Mouse (Mus musculus) lung, embryonic 16.5 days (tissue): ENCODE data around the gene Ccdc17. TPM values are rescaled to one million over a fixed set of nuclear protein-coding genes. Genes with fewer than 3 reads are reported as not detected.

Experiments
- ATAC-seq: fragments of 200-750 bp; cut with Nextera tagmentation; 2 replicates; pipeline ENCODE4 v1.8.0; 2017; ENCODE audit warnings: low read depth, mild to moderate bottlenecking, moderate library complexity
- H3K27ac ChIP-seq: fragments of 300-500 bp; sonication (generic); 2 replicates; pipeline ENCODE4 v1.5.1; 2014; ENCODE audit warnings: mild to moderate bottlenecking, control low read depth, low read length
- H3K27me3 ChIP-seq: fragments of 300-500 bp; sonication (generic); 2 replicates; pipeline ENCODE4 v1.6.1; 2014; ENCODE audit warnings: low read depth, low read length, mixed read lengths; ENCODE audit not compliant: control insufficient read depth, insufficient read depth
- H3K36me3 ChIP-seq: fragments of 300-500 bp; sonication (generic); 2 replicates; pipeline ENCODE4 v1.6.1; 2014; ENCODE audit warnings: low read length; ENCODE audit not compliant: control insufficient read depth, insufficient read depth
- H3K4me1 ChIP-seq: fragments of 300-500 bp; sonication (generic); replicated peaks from 2 replicates; pipeline ENCODE4 v1.6.1; 2014; ENCODE audit warnings: low read length, mixed read lengths; ENCODE audit not compliant: control insufficient read depth, insufficient read depth
- H3K4me2 ChIP-seq: fragments of 300-500 bp; sonication (generic); 2 replicates; pipeline ENCODE4 v1.6.1; 2014; ENCODE audit warnings: low read depth, low read length, control low read depth
- H3K4me3 ChIP-seq: fragments of 300-500 bp; sonication (generic); 2 replicates; pipeline ENCODE4 v1.5.1; 2014; ENCODE audit warnings: mild to moderate bottlenecking, low read length, control low read depth
- H3K9ac ChIP-seq: fragments of 300-500 bp; sonication (generic); 2 replicates; pipeline ENCODE4 v1.6.1; 2014; ENCODE audit warnings: low read length, control low read depth
- H3K9me3 ChIP-seq: fragments of 300-500 bp; sonication (generic); 2 replicates; pipeline ENCODE4 v1.6.1; 2016; ENCODE audit warnings: low read length; ENCODE audit not compliant: control insufficient read depth
- WGBS: fragments of 180-500 bp; shearing (Covaris S2); extraction: QIAGEN DNeasy Blood & Tissue Kit; methylation state at CpG from one replicate; pipeline ENCODE4 v1.1.7; 2014; 5-methylcytosine and 5-hydroxymethylcytosine counted together
- polyA plus RNA-seq: library from polyadenylated mRNA; unstranded; fragments of >200 nt; fragmentation: Nextera tagmentation; extraction: Ambion mirVana; gene quantifications from 2 replicates; pipeline ENCODE4 v1.2.1, GENCODE M21; 2015

Gene Ccdc17
- polyA plus RNA-seq, 1 experiment from 2014 or later: 17.6 TPM

GRCm38 (mm10) chr4:116596978-116597881, 776 bp downstream of the Ccdc17 start:
- H3K4me3 ChIP-seq: peak overlapping the region; percentile 74
- ATAC-seq: peak; percentile 97
- H3K27ac ChIP-seq: peak overlapping the region; percentile 84

GRCm38 (mm10) chr4:116612621-116613020, 16.2 kb downstream of the Ccdc17 start:
- Histone ChIP-seq H3K4me1 (no peaks in the 10 kb centered on the region), H3K4me3 (no peak overlapping the region), H3K27ac (no peak overlapping the region), H3K9ac (no peak overlapping the region), H3K9me3 (no peaks in the 10 kb centered on the region), H3K4me2 (no peak overlapping the region), H3K36me3 (peaks cover 32% of the 10 kb centered on the region), H3K27me3 (no peaks in the 10 kb centered on the region)
- 90% methylated on average over 2 of the region's 2 CpGs for WGBS
- ATAC-seq: no peak

More at GRCm38 (mm10) chr4:116596978-116597881, 776 bp downstream of the Ccdc17 start:
- Histone ChIP-seq H3K9me3 (no peaks in the 10 kb centered on the region), H3K4me1 (peaks cover 13% of the 10 kb centered on the region), H3K9ac (peak overlapping the region; percentile 71), H3K4me2 (peak overlapping the region; percentile 96), H3K36me3 (peaks cover 22% of the 10 kb centered on the region), H3K27me3 (no peaks in the 10 kb centered on the region)
- WGBS: under 1% methylated on average over 50 of the region's 50 CpGs

- Histone ChIP-seq H3K4me3 (no peak overlapping the region), H3K36me3 (peaks cover 33% of the 10 kb centered on the region), H3K27ac (no peak overlapping the region), H3K4me1 (no peaks in the 10 kb centered on the region), H3K9me3 (no peaks in the 10 kb centered on the region), H3K27me3 (no peaks in the 10 kb centered on the region), H3K9ac (no peak overlapping the region), H3K4me2 (no peak overlapping the region)
- ATAC-seq: no peak
- 98% methylated on average over 2 of the region's 2 CpGs for WGBS
Measured at GRCm38 (mm10) chr4:116615237-116615636, 18.8 kb downstream of the Ccdc17 start.

GRCm38 (mm10) chr4:116624831-116625230, 28.4 kb downstream of the Ccdc17 start:
- ATAC-seq: no peak
- 94% methylated on average over 4 of the region's 4 CpGs for WGBS
- H3K27ac ChIP-seq: no peak overlapping the region
- no peak overlapping the region for H3K4me3 ChIP-seq
- H3K36me3 ChIP-seq: peaks cover 6% of the 10 kb centered on the region; the same call in 1 of the 2 replicates
- no peak overlapping the region for H3K9ac ChIP-seq
- no peak overlapping the region for H3K4me2 ChIP-seq
- H3K9me3 ChIP-seq: no peaks in the 10 kb centered on the region
- peaks cover 16% of the 10 kb centered on the region for H3K4me1 ChIP-seq
- no peaks in the 10 kb centered on the region for H3K27me3 ChIP-seq

- Histone ChIP-seq H3K27me3 (no peaks in the 10 kb centered on the region), H3K4me3 (peak overlapping the region; percentile 100), H3K36me3 (peaks cover under 1% of the 10 kb centered on the region; the same call in 1 of the 2 replicates), H3K9me3 (no peaks in the 10 kb centered on the region), H3K9ac (peak overlapping the region; percentile 95), H3K4me1 (peaks cover 16% of the 10 kb centered on the region), H3K4me2 (peak overlapping the region; percentile 93), H3K27ac (peak overlapping the region; percentile 97)
- under 1% methylated on average over 41 of the region's 53 CpGs for WGBS
- peak; percentile 81 for ATAC-seq
Measured at GRCm38 (mm10) chr4:116626658-116627358, 30.4 kb downstream of the Ccdc17 start.

- Histone ChIP-seq H3K27ac (peak overlapping the region; percentile 97), H3K27me3 (no peaks in the 10 kb centered on the region), H3K4me2 (peak overlapping the region; percentile 93), H3K4me3 (peak overlapping the region; percentile 100), H3K9me3 (no peaks in the 10 kb centered on the region), H3K4me1 (peaks cover 16% of the 10 kb centered on the region), H3K36me3 (0 out of 2 replicates have a peak, but pooled peaks cover 2% of the 10 kb centered on the region), H3K9ac (peak overlapping the region; percentile 95)
- WGBS: under 1% methylated on average over 13 of the region's 13 CpGs
- peak; percentile 93 for ATAC-seq
Measured at GRCm38 (mm10) chr4:116627359-116627716, 30.9 kb downstream of the Ccdc17 start.

- WGBS: 7% methylated on average over 23 of the region's 23 CpGs
Measured at GRCm38 (mm10) chr4:116627722-116628662, 31.5 kb downstream of the Ccdc17 start, which contains the start of gene Nasp. Gene Nasp (minus strand): TSS chr4:116627941.

GRCm38 (mm10) chr4:116635197-116635596, 38.7 kb downstream of the Ccdc17 start:
- Histone ChIP-seq H3K4me3 (no peak overlapping the region), H3K27me3 (no peaks in the 10 kb centered on the region), H3K27ac (no peak overlapping the region), H3K4me2 (no peak overlapping the region), H3K9me3 (no peaks in the 10 kb centered on the region), H3K9ac (no peak overlapping the region), H3K36me3 (peaks cover 43% of the 10 kb centered on the region), H3K4me1 (no peaks in the 10 kb centered on the region)
- no peak for ATAC-seq
- 94% methylated on average over 1 of the region's 1 CpGs for WGBS

More at GRCm38 (mm10) chr4:116627722-116628662, 31.5 kb downstream of the Ccdc17 start, which contains the start of gene Nasp:
- peak within 1 kb of the TSS; percentile 93 for H3K4me2 ChIP-seq
- no peaks in the 10 kb centered on the region for H3K27me3 ChIP-seq
- peaks cover 16% of the 10 kb centered on the region for H3K4me1 ChIP-seq
- peak within 1 kb of the TSS; percentile 95 for H3K9ac ChIP-seq
- H3K9me3 ChIP-seq: no peaks in the 10 kb centered on the region
- peak; percentile 90 for ATAC-seq
- 0 out of 2 replicates have a peak, but pooled peaks cover 2% of the 10 kb centered on the region for H3K36me3 ChIP-seq
- peak within 1 kb of the TSS; percentile 97 for H3K27ac ChIP-seq
- H3K4me3 ChIP-seq: peak within 1 kb of the TSS; percentile 100
